Mouse (Mus musculus) CH12.LX (cell line): ENCODE data around the gene Clic5. TPM values are rescaled to one million over a fixed set of nuclear protein-coding genes. Genes with fewer than 3 reads are reported as not detected.
A peak's percentile ranks its signal among the peaks of the same experiment; 100 is the strongest.

Experiments
- DNase-seq: peaks from one replicate; pipeline ENCODE4 v3.0.0-alpha.2; 2013; ENCODE audit errors: extremely low read depth
- H3K27ac ChIP-seq: 2 replicates; pipeline ENCODE4 v1.5.1; 2012; ENCODE audit warnings: low read depth, mild to moderate bottlenecking, control low read depth, moderate library complexity; ENCODE audit not compliant: insufficient read depth
- H3K27me3 ChIP-seq: replicated peaks from 2 replicates; pipeline ENCODE3; 2012; ENCODE audit warnings: inconsistent platforms
- H3K36me3 ChIP-seq, 2 experiments: replicated peaks in 1 of 2; 2 replicates each; pipeline versions ENCODE3 to v1.6.1; 2012; ENCODE audit warnings: inconsistent platforms in 1 of 2, low read length in 1 of 2, mild to moderate bottlenecking in 1 of 2, mixed read lengths in 1 of 2, moderate library complexity in 1 of 2; ENCODE audit not compliant: control insufficient read depth in 1 of 2, insufficient read depth in 1 of 2
- H3K4me1 ChIP-seq, 2 experiments: 2 replicates each; pipeline ENCODE4 v1.6.1; 2012; ENCODE audit warnings: inconsistent platforms in 1 of 2, moderate library complexity in 1 of 2; ENCODE audit not compliant: insufficient read depth in 2 of 2, control insufficient read depth in 1 of 2
- H3K4me2 ChIP-seq: 2 replicates; pipeline ENCODE4 v1.6.1; 2012; ENCODE audit warnings: low read depth, mild to moderate bottlenecking, control low read depth; ENCODE audit not compliant: poor library complexity, insufficient read depth, severe bottlenecking
- H3K4me3 ChIP-seq, 3 experiments: fragments of 150-350 bp in 1 of 3; sonication (generic) in 1 of 3; replicated peaks in 1 of 3; 2 replicates each; pipeline versions ENCODE3 to v1.5.1; 2011 to 2012; ENCODE audit warnings: low read depth in 2 of 3, low read length in 2 of 3, mild to moderate bottlenecking in 2 of 3, moderate library complexity in 2 of 3, control low read depth in 1 of 3, improper control_type of control experiment in 1 of 3, inconsistent platforms in 1 of 3, mixed read lengths in 1 of 3; ENCODE audit not compliant: poor library complexity in 1 of 3
- H3K79me2 ChIP-seq: replicated peaks from 2 replicates; pipeline ENCODE4 v1.6.1; 2012; ENCODE audit warnings: mild to moderate bottlenecking, moderate library complexity; ENCODE audit not compliant: control insufficient read depth, poor library complexity, insufficient read depth, severe bottlenecking; ENCODE audit errors: extremely low read depth
- H3K9ac ChIP-seq: 2 replicates; pipeline ENCODE4 v1.6.1; 2012; ENCODE audit warnings: low read depth, mild to moderate bottlenecking, control low read depth, moderate library complexity; ENCODE audit not compliant: insufficient read depth
- H3K9me3 ChIP-seq: replicated peaks from 2 replicates; pipeline ENCODE3; 2012; ENCODE audit warnings: low read length, inconsistent platforms, mixed read lengths
- BHLHE40 ChIP-seq: IDR thresholded peaks from 2 replicates; pipeline ENCODE4 v1.6.1; 2011; ENCODE audit warnings: mild to moderate bottlenecking, low read depth, low read length, improper control_type of control experiment
- CHD1 ChIP-seq: IDR thresholded peaks from 2 replicates; pipeline ENCODE4 v1.6.1; 2012; ENCODE audit warnings: low read depth, low read length, improper control_type of control experiment, inconsistent platforms
- CTCF ChIP-seq, 2 experiments: IDR thresholded peaks in 1 of 2; conservative IDR thresholded peaks in 1 of 2; 2 replicates each; pipeline ENCODE4 v1.5.1; 2011 to 2012; ENCODE audit warnings: low read depth in 2 of 2, low read length in 2 of 2, improper control_type of control experiment in 1 of 2, inconsistent platforms in 1 of 2, mild to moderate bottlenecking in 1 of 2, moderate library complexity in 1 of 2
- EP300 ChIP-seq: IDR thresholded peaks from 2 replicates; pipeline ENCODE4 v1.6.1; 2011; ENCODE audit warnings: low read length, improper control_type of control experiment
- GABPA ChIP-seq: IDR thresholded peaks from 2 replicates; pipeline ENCODE4 v1.6.1; 2012; ENCODE audit warnings: low read depth, low read length, improper control_type of control experiment, inconsistent platforms; ENCODE audit not compliant: insufficient replicate concordance
- HCFC1 ChIP-seq: IDR thresholded peaks from 2 replicates; pipeline ENCODE4 v1.6.1; 2012; ENCODE audit warnings: low read depth, mild to moderate bottlenecking, inconsistent platforms, low read length, improper control_type of control experiment
- IRF4 ChIP-seq: IDR thresholded peaks from 2 replicates; pipeline ENCODE4 v1.6.1; 2014; ENCODE audit warnings: low read depth, mild to moderate bottlenecking, inconsistent platforms, low read length, improper control_type of control experiment
- JUN ChIP-seq: IDR thresholded peaks from 2 replicates; pipeline ENCODE4 v1.6.1; 2011; ENCODE audit warnings: low read depth, mild to moderate bottlenecking, low read length, improper control_type of control experiment, moderate library complexity; ENCODE audit not compliant: insufficient read depth
- PAX5 ChIP-seq: IDR thresholded peaks from 2 replicates; pipeline ENCODE4 v1.6.1; 2012; ENCODE audit warnings: low read length, inconsistent platforms, mixed read lengths
- POLR2A ChIP-seq: IDR thresholded peaks from 2 replicates; pipeline ENCODE4 v1.6.1; 2011; ENCODE audit warnings: low read depth, mild to moderate bottlenecking, improper control_type of control experiment, low read length
- RAD21 ChIP-seq: IDR thresholded peaks from 2 replicates; pipeline ENCODE4 v1.6.1; 2011; ENCODE audit warnings: low read depth, mild to moderate bottlenecking, low read length, improper control_type of control experiment, moderate library complexity
- TCF12 ChIP-seq: IDR thresholded peaks from 2 replicates; pipeline ENCODE4 v1.6.1; 2014; ENCODE audit warnings: low read depth, mild to moderate bottlenecking, inconsistent platforms, low read length, improper control_type of control experiment
- USF1 ChIP-seq: IDR thresholded peaks from 2 replicates; pipeline ENCODE4 v1.6.1; 2014; ENCODE audit warnings: low read depth, mild to moderate bottlenecking, inconsistent platforms, low read length, improper control_type of control experiment
- ZKSCAN1 ChIP-seq: IDR thresholded peaks from 2 replicates; pipeline ENCODE4 v1.6.1; 2012; ENCODE audit warnings: low read depth, inconsistent platforms, low read length, improper control_type of control experiment, borderline replicate concordance
- ZMIZ1 ChIP-seq: IDR thresholded peaks from 2 replicates; pipeline ENCODE4 v1.6.1; 2012; ENCODE audit warnings: low read depth, mild to moderate bottlenecking, inconsistent platforms, low read length, improper control_type of control experiment
- ZNF384 ChIP-seq: IDR thresholded peaks from 2 replicates; pipeline ENCODE4 v1.6.1; 2012; ENCODE audit warnings: low read depth, low read length, improper control_type of control experiment, inconsistent platforms
- dilution Hi-C: fragments of 300-500 bp; cut with MboI; formaldehyde crosslinking; loops from 2 replicates; pipeline ENCODE4 v1.14.3; 2020; ENCODE audit warnings: low sequenced_read_pairs; ENCODE audit not compliant: extremely low pct_unique_long_range_greater_than_20kb, extremely low pct_ligation_motif_present
- in situ Hi-C: fragments of 300-500 bp; cut with MboI; formaldehyde crosslinking; loops from 3 replicates; pipeline ENCODE4 v1.14.3; 2019; ENCODE audit warnings: low sequenced_read_pairs, low pct_ligation_motif_present, low pct_unique_long_range_greater_than_20kb, mixed read lengths
- polyA plus RNA-seq: library from polyadenylated mRNA; unstranded; fragments of >175 nt; gene quantifications from 2 replicates; pipeline ENCODE4 v1.2.1, GENCODE M21; 2012; ENCODE audit warnings: low read depth; ENCODE audit not compliant: insufficient read length
- total RNA-seq, 2 experiments: library from RNA; depleted of rRNA; stranded (reverse); fragments of 300-350 nt in 1 of 2; fragments of >200 nt in 1 of 2; gene quantifications; 2 replicates each; pipeline ENCODE4 v1.2.3; 2012 to 2014

Clic5 gene
- total and polyA plus RNA-seq, 3 experiments: not detected

DNA sequence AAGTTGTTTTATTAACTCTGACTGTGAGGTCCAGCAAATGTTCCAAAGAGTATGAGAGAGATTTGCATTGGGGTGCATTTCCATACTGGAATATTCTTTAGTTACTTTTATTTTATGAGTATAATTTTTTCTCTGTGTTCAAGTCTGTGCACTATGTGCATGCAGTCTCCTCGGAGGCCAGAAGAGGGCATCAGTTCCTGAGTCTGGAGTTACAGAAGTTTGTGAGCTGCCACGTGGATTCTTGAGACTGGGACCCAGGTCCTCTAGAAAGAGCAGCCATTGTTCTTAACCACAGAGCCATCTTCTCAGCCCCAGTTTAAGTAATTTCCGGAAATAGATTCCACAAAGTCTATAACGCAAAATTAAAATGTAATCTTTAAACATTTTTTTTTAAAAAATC is 20.5 kb downstream of the Clic5 start:
- no peak for DNase-seq
- in situ Hi-C loops (no loop called here), dilution Hi-C loops (no loop called here)

DNA sequence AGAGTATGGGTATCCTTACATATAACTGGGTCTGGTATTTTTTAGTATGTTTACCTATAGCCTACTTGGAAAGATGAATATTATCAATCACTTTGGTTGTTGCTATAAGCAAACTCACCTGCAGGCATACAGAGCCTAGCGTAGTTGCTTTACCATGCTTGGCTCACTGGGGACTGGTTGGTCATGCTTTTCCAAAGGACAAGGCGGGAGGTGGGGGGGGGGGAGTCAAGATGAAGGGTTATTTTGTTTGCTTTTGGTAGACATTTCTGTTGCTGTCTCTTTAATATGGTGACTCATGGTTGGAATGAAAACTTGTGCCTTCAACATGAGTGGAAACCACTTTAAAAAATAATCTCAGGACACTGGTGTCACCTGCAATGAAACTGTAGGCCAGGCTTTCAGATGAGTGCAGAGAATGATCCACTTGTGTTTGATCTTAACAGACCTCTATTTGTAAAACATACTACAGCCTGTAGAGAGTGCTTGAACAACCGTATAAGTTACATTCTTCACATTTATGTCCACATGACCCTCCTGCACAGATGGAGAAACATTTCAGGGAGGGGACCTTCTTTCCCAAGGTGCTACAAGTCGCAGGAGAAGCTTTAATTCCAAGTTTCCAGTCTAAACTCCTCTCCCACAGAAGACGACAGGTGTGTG is 24.7 kb downstream of the Clic5 start:
- in situ Hi-C loops (no loop called here), dilution Hi-C loops (no loop called here)

More for the DNA sequence above, 20.5 kb downstream of the Clic5 start:
- no peaks in the 10 kb centered on the region for H3K4me1 ChIP-seq
- H3K79me2 ChIP-seq: no peaks in the 10 kb centered on the region
- H3K4me2 ChIP-seq: no peak overlapping the region
- no peaks in the 10 kb centered on the region for H3K36me3 ChIP-seq
- H3K9ac ChIP-seq: no peak overlapping the region
- H3K9me3 ChIP-seq: peaks cover 2% of the 10 kb centered on the region
- no peak overlapping the region for H3K27ac ChIP-seq
- H3K27me3 ChIP-seq: no peaks in the 10 kb centered on the region
- TF ChIP-seq CTCF (conservative IDR thresholded peaks at IDR 0.05 in 1 of 2, IDR thresholded peaks at IDR 0.05 in 1 of 2; ENCODE audit: low read depth in 2 of 2, low read length in 2 of 2): peak in 1 of 2 experiments; percentile 16; a peak in 2 of 4 replicates
- no peak for TF ChIP-seq IRF4
- H3K4me3 ChIP-seq: no peak overlapping the region

DNA sequence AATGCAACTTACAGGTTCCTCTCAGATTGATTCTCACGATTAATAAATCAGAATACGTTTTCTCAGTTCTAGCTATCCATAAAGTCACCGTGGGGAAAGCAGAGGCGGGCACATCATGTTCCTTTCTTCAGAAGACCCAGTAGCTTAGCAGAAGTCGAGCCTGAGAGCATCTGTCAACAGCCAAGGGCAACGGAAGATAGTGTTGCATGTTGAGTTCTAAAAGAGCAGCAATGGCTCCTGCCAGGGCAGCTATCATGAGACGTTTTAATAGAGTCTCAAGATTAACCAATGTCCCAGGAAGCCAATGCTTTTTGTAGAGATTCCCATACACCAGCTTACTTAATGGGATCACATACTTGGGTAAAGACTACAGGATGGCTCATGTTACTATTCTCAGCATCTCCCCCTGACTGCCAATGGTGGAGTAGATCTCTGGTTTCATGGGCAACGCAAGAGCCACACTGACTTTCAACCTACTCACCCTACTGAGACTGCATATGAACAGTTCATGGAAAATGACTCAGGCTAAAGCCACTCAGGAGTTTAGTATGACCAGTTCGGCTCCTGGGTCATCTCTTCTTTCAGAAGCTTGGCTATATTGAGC is 26.9 kb downstream of the Clic5 start:
- Histone ChIP-seq H3K4me3 (no peak overlapping the region), H3K9me3 (no peaks in the 10 kb centered on the region), H3K4me2 (no peak overlapping the region), H3K27ac (no peak overlapping the region), H3K4me1 (peaks cover 0 to 5% of the 10 kb centered on the region in 2 experiments; a peak in 1 of 4 replicates), H3K36me3 (no peaks in the 10 kb centered on the region), H3K27me3 (no peaks in the 10 kb centered on the region), H3K79me2 (no peaks in the 10 kb centered on the region), H3K9ac (no peak overlapping the region)
- dilution Hi-C loops: no loop called here
- in situ Hi-C loops: no loop called here
- no peak for DNase-seq
- TF ChIP-seq USF1 (no peak), TCF12 (no peak), BHLHE40 (no peak), ZNF384 (no peak), HCFC1 (no peak), EP300 (no peak), GABPA (no peak), ZKSCAN1 (no peak), POLR2A (no peak), PAX5 (no peak)

More for the DNA sequence above, 24.7 kb downstream of the Clic5 start:
- TF ChIP-seq TCF12 (no peak), ZMIZ1 (no peak), EP300 (no peak), RAD21 (no peak), CHD1 (no peak), JUN (no peak)
- Histone ChIP-seq H3K4me2 (no peak overlapping the region), H3K9me3 (peaks cover 2% of the 10 kb centered on the region), H3K4me3 (no peak overlapping the region), H3K36me3 (no peaks in the 10 kb centered on the region), H3K9ac (no peak overlapping the region), H3K79me2 (no peaks in the 10 kb centered on the region), H3K4me1 (peaks cover 0 to 5% of the 10 kb centered on the region in 2 experiments; a peak in 1 of 4 replicates), H3K27me3 (no peaks in the 10 kb centered on the region), H3K27ac (no peak overlapping the region)
- DNase-seq: no peak
